Mouse (Mus musculus) lung, postnatal 10 days (tissue): ENCODE results near the gene Ubqlnl.

Source experiments
- DNase-seq: peaks from one replicate; pipeline ENCODE4 v3.0.0; 2021

The Ubqlnl gene

DNA sequence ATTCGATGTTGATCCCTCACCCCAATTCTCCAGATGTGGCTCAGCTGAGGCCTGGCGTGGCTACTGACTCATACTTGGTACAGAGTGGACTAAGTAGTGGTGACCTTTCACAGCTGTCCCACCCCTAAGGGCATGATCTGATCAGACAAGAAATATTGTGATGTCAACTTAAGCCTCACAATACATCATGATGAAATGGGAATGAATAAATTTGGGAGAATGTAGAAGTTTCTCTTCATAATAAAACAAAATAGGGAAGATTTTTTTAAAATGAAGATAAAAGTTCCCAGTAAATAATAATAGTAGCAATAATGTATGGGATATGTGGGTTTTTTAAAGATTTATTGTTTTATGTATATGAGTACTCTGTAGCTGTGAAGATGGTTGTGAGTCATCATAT lies at the start of gene Ubqlnl:
Ubqlnl (minus strand) TSS at position 101 of the 400 bp plus-strand sequence.
- DNase-seq = no peak

DNA sequence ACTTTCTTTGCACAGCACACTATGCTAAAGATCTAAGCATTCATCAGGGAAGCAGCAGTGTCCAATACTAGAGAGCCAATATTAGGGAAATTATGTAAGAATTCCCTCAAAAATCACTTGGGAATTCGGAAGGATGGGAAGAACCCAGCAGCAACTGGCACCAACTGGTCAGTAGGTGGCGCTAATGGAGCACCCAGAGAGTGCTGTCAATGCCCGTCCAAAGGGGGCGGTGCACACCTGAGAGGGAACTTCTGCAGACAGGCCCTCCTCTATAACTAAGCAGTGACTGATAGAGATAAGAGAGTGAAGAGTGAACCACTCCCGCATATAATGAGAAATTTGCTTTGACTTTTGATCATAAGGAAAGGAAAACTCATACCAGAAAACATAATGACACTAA lies 49.5 kb upstream of the Ubqlnl start:
- DNase-seq = peak; percentile 81

DNA sequence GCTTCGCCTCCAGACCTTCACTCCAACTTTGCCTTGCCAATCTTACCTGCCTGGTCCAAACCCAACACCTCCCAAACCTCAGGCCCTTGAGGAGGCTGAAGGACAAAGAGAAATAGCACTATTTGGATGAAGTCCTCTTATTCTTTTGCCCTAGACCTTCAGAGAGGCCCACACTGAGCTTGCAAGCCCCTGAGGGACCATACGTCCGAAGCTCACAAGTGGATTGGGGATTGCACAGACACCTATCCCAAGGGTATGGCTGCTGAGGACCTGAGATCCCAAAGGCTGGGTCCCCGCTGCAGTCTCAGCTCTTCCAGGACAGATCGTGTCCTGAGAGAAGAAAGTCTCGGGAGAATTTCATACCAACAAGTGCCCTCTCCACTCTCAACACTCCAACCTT lies 45.5 kb upstream of the Ubqlnl start, which contains the start of gene Olfr649:
Olfr649 (minus strand) TSS at position 101 of the 400 bp plus-strand sequence.
- no peak for DNase-seq

DNA sequence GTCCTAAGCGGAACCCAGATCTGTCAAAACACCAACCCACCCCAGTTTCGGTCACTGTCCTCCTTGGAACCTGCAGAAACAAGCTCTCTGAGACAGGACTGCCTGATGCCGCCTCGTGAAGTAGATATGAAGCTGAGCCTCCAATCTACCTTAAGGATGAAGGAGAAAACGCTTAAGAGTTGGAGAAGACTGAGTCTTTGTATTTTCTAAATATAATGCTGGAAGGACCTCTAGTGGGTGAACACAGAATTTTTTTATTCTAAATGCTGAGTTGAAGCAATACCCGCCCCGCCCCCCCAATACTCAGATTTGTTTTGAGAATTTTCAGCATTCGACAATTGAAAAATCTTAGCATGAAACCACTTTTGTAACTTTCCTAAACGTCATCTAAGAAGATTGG lies 40.9 kb upstream of the Ubqlnl start:
- no peak for DNase-seq

DNA sequence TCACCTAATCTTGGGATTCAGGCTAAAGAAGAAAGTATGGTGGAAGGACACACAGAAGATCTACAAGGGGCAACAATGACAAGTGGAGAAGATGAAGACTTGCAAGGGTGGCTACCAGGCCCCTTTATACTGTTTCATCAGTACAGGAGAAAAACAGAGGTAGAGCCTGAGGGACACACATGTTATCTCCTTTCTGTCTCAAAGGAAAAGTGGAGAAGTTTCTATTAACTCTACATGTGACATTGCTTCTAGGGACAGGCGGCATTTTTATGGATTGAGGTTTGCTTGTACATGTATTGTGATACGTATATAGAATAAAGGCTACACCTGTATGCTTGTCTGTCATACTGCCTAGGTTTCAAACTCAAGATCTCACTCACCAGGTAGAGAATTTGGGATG lies 32.9 kb upstream of the Ubqlnl start, which contains the start of gene Olfr648:
Olfr648 (minus strand) TSS at position 101 of the 400 bp plus-strand sequence.
- no peak for DNase-seq

DNA sequence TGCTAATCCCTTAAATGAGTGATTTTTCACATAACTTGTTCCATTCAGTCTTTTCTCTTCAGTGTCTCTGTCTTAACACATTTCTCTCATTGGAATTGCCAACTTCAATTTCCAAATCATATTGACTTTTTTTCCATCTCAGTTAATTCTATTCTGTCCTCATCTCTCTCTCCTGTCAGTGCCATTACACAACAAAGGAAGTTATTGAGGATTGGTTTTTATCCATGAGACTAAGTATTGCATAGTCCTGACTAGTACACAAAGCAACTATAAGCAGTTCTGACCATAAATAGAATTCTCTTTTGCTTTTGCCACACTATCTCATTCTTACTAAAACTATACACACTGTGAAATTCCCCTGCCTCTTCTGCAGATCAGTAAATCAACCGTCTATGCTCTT lies 28.7 kb upstream of the Ubqlnl start:
- DNase-seq = no peak

DNA sequence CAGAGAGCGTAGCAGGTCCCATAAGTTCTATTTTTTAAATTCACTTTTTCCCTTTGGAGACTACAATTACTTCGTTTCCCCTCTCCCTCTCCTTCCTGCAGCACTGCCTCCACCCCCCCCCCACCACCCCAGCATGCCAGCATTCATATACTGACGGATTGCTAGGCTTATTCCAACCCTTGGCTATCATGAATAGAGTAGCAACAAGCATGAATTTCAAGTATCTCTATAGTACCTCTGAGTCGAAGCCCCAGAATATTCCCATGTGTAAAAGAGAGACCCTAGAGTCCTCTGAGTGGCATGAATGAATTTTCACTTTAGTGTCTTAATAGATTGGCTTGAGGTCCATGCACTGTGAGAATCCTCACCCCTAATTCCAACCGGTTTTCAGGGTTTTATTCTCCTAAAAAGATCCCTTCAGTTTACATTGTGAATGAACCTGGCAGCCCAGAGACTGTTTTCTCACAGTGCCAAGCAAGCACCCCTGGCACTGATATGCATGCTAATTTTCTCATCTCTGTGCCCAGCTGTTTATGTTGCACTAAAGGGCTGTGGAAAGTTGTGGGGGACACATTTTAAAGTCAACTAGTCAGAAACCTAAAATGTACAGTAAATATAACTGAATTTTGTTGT lies 28.2 kb upstream of the Ubqlnl start:
- no peak for DNase-seq

DNA sequence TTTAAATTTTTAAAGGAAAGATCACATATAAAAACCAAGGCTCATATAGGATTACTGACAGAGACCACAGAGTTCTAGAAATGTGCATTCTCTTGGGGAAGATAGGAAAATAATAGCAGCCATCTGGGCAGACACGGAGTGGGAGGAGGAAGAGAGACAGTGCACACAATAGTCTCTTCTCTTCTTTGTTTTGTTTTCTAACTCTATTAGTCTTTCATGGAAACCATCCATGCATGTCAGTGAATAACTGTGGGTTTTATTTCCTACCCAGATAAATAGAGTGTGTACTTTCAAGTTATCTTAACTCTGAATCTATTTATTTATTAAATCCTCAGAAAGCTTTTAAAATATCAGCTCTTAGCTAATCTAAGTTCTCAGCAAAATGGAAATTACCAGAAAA lies 24.7 kb upstream of the Ubqlnl start:
- DNase-seq = no peak

DNA sequence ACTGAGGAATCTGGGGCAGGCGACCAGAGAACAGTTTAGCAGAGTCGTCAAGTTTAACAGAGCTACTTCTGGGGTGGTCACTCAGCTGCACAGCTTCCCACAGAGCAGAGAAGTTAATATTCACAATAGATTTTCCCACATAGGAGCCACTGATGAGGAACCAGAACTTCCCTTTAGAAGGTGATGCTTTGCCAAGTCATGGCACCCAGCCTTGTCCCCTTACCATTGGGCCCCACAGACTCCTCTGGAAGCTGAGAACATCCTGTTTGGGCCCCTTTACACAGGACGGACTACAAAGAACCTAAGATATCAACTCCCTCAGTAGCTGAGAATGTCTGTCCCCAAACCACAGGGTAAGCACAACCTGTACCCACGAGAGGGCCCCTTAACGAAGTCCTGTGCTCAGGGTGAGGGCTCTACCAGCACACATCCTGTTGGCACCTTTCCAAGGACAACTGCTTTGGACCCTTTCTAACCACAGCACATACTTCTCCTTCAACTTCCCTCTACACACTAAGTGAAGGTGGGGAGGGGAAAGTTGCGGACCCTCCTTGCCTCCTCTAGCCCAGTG lies 19.4 kb upstream of the Ubqlnl start:
- no peak for DNase-seq

DNA sequence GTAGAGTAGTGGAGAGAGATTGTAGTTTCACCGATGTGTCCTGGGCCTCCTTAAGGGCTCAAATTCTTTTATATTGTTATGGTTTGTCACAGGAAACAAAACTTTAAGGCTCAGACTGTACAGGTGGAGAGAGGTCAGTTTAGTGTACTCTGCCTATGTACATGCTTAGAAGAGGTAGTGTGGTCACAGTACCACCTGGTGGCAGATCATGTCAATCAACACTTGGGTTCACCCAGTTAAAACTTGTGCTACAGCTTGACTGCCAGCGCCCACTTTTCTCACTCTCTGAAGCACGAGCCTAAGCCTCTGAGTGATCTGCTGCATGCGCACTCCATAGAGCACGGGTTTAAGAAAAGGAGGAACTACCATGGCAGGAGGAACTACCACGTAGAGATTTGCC lies 16.7 kb upstream of the Ubqlnl start:
- DNase-seq = no peak

DNA sequence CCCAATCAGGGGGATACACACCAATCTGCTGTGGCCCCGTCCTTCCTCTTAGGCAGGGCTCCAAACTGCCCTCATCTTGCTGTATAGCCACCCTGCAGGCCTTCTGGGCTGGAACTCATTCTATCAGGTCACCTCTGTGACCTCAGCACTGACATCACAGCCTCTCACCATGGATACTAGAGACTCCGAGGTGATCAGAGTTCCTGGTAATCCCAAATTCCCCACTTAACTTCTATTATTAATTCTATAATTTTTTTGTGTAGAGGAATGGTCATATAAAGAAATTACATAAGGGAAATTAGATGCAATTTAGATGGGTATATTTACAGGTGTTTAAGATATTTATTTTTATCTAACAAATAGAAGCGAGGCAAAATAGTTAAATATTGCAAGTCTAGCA lies 7.2 kb downstream of the Ubqlnl start, which contains the start of gene Ubqln3:
Ubqln3 (minus strand) TSS at position 101 of the 400 bp plus-strand sequence.
- no peak for DNase-seq

DNA sequence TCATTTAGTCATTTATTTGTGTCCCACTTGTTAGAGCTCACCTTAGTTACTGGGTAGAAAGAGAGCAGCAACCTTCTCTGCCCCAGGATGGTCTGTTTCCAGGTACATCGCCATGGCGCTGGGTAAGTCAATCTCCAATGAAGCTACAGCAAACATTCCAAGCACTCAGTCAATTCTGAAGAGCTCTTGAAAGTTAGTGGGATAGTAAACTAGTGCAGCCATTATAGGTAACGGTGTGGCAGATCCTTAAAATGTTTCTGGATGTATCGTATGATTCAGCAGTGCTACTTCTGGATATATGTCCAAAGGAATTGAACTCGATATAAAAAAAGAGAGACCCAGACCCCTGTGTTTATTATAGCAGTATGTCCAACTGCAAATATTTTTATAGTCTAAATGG lies 13.1 kb downstream of the Ubqlnl start, which contains the start of gene Olfr643:
Olfr643 (minus strand) TSS at position 101 of the 400 bp plus-strand sequence.
- no peak for DNase-seq

DNA sequence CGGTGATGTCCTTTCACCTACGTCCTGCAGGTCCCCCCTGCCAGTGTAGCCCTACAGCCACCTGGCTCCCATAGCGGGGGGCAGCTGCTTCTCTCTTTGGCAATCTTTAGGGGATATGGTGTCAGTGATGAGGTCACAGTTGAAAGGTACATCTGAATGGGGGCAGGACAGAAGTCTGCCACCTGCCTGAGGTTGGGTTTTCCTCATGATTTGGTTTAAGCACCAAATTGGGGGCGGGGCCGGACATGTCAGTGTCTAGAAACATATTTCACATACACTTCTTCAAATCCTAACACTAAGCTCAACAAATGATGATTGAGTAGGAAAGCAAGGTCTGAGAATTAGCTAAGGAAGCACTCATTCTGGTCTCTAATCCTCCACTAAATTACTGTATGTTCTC lies 20.6 kb downstream of the Ubqlnl start, which contains the start of gene Ubqln5:
Ubqln5 (minus strand) TSS at position 101 of the 400 bp plus-strand sequence.
- no peak for DNase-seq

DNA sequence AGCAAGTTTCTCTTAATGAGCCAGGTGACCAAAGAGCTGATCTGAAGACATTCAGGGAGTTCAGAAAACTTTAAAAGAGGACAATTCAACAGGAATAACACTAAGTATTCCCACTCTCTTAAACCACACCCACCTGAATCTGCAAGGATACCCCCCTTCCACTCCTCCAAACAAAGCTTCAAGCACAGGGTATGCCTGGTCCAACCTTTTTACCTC lies 45.7 kb downstream of the Ubqlnl start, which contains the start of gene Olfr646:
Olfr646 (plus strand) TSS at position 117 of the 216 bp plus-strand sequence.
- DNase-seq = no peak

DNA sequence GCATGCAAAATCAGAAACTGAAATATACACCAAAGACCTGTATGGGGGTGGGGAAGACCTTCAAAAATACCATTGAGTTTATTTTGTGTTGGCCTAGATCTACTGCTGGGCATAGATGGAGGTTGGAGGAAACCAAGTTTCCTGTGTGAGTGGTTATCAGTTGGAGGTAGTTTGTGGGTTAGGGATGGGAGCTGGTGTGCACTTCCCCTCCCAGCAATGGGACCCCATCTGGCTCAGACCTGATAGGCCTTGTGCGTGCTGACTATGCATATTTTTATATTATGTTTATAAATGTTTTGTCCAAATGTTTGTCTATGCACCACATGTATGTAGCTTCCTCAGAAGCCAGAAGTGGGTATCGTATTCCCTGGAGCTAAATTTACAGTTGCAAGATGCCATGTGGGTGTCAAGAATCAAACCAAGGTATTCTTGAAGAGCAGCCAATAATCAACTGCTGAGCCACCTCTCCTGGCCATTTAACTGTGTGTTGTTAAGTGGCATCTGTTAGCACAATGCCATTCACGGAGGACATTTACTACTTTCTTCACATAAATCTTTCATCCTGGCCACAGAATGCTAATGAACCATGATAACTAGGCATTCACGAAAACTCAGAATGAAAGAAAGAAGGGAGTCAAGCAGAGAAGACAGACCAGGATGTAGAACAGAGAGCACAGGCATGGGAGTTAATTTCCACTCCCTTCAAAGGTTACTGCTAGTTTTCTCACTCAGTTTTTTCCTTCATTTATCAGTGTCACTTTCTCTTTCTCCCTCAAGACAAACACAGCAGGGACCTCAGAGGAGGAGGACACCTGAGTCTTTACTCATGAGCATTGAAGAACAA lies 46.2 kb downstream of the Ubqlnl start:
- DNase-seq = no peak
